Mouse (Mus musculus) testis, adult 2 months (tissue): ENCODE data around the gene Mtf1. TPM values are rescaled to one million over a fixed set of nuclear protein-coding genes. Genes with fewer than 3 reads are reported as not detected.
A peak's percentile ranks its signal among the peaks of the same experiment; 100 is the strongest.

Experiments used
- H3K27ac ChIP-seq: fragments of 200-500 bp; 2 replicates; pipeline ENCODE4 v1.5.1; 2012; ENCODE audit warnings: low read depth, low read length; ENCODE audit not compliant: control insufficient read depth, insufficient read depth
- H3K27me3 ChIP-seq: fragments of 200-500 bp; 2 replicates; pipeline ENCODE4 v1.6.1; 2012; ENCODE audit warnings: mild to moderate bottlenecking, low read length, moderate library complexity; ENCODE audit not compliant: control insufficient read depth, insufficient read depth
- H3K36me3 ChIP-seq: fragments of 200-500 bp; 2 replicates; pipeline ENCODE4 v1.6.1; 2012; ENCODE audit warnings: mild to moderate bottlenecking, low read length; ENCODE audit not compliant: control insufficient read depth, insufficient read depth
- H3K4me1 ChIP-seq: fragments of 200-500 bp; 2 replicates; pipeline ENCODE4 v1.6.1; 2012; ENCODE audit warnings: low read length; ENCODE audit not compliant: control insufficient read depth, insufficient read depth
- H3K4me3 ChIP-seq: fragments of 200-500 bp; 2 replicates; pipeline ENCODE4 v1.5.1; 2012; ENCODE audit warnings: low read depth, mild to moderate bottlenecking, low read length, moderate library complexity, mixed read lengths; ENCODE audit not compliant: control insufficient read depth
- CTCF ChIP-seq: fragments of 200-500 bp; IDR thresholded peaks from 2 replicates; pipeline ENCODE4 v1.5.1; 2012; ENCODE audit warnings: low read depth, mild to moderate bottlenecking, inconsistent platforms, low read length, moderate library complexity; ENCODE audit not compliant: control insufficient read depth, insufficient read depth, insufficient replicate concordance
- POLR2A ChIP-seq: fragments of 200-500 bp; IDR thresholded peaks from 2 replicates; pipeline ENCODE4 v1.6.1; 2012; ENCODE audit warnings: low read depth, mild to moderate bottlenecking, inconsistent platforms, low read length, moderate library complexity; ENCODE audit not compliant: control insufficient read depth
- polyA plus RNA-seq: library from polyadenylated mRNA; depleted of rRNA; stranded (reverse); fragments of >200 nt; gene quantifications from 2 replicates; pipeline ENCODE4 v1.2.3, GENCODE M21; 2012

Mtf1 gene
- polyA plus RNA-seq, 1 experiment: 64.0 TPM

GRCm38 (mm10) chr4:124766566-124766940, 35.4 kb upstream of the Mtf1 start:
- H3K27me3 ChIP-seq: no peaks in the 10 kb centered on the region
- TF ChIP-seq CTCF (no peak), POLR2A (no peak)
- peaks cover 6% of the 10 kb centered on the region for H3K4me1 ChIP-seq
- H3K4me3 ChIP-seq: no peak overlapping the region
- H3K27ac ChIP-seq: peak overlapping the region; percentile 66
- H3K36me3 ChIP-seq: no peaks in the 10 kb centered on the region

DNA sequence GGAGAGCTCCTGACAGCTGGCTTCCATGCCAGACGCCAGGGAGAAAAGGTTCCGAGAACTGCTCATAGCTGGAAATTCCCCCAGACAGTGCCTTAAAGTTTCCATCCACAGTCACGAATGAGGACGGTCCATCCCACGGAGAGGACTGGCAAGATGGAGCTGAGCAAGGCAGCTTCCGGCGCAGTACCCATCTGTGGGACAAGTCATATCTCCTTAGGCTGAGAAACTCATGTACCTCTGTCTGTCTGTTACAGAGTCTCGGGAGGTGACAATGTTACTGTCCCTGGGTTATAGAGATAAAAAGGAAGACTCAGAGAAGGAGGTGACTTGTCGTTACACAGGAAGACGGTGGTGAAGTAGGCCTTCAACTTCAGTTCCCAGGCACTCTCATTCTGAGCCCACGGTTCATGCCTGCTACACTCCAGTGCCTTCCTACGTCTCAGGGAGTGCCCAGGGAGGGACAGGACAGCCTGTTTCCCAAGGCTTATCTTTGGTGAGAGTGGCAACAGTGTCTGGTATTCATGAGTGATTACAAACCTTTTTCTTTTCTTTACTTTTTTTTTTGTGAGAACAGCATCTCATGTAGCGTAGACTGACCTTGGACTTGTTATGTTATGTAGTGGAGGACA, 32.8 kb upstream of the Mtf1 start:
- H3K36me3 ChIP-seq: no peaks in the 10 kb centered on the region
- no peaks in the 10 kb centered on the region for H3K27me3 ChIP-seq
- no peak overlapping the region for H3K4me3 ChIP-seq
- peaks cover 8% of the 10 kb centered on the region for H3K4me1 ChIP-seq
- TF ChIP-seq POLR2A (0 out of 2 replicates have a peak, but pooled peaks have one; percentile 19), CTCF (no peak)
- H3K27ac ChIP-seq: peak overlapping the region; percentile 60

DNA sequence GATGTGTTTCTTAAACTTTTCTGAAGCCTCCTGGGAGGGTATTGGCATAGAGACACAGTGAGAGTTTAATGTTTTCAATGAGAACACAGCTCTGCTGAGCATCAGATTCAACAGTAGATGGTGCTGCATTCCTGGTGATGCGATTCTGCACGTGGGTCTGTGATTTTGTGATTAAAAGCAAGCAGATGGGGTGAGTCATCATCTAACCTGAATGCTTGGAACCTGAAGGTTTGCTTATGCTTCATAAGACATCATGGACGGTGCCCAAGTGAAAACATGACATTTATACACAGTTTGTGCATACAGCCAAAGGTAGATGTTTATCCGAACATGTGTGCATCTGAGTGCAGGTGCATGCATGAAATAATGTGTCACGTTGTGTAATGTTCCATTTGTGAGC, 31.3 kb upstream of the Mtf1 start:
- Histone ChIP-seq H3K4me3 (no peak overlapping the region), H3K27ac (no peak overlapping the region), H3K36me3 (no peaks in the 10 kb centered on the region), H3K4me1 (peaks cover 8% of the 10 kb centered on the region), H3K27me3 (no peaks in the 10 kb centered on the region)
- TF ChIP-seq CTCF: no peak

- H3K4me1 ChIP-seq: peaks cover 3% of the 10 kb centered on the region; the same call in 1 of the 2 replicates
- H3K27me3 ChIP-seq: no peaks in the 10 kb centered on the region
- TF ChIP-seq POLR2A (no peak), CTCF (no peak)
- H3K27ac ChIP-seq: peak overlapping the region; percentile 40; the same call in 1 of the 2 replicates
- H3K36me3 ChIP-seq: no peaks in the 10 kb centered on the region
- no peak overlapping the region for H3K4me3 ChIP-seq
Measured at GRCm38 (mm10) chr4:124772125-124772524, 29.8 kb upstream of the Mtf1 start.

- no peak overlapping the region for H3K27ac ChIP-seq
- no peaks in the 10 kb centered on the region for H3K36me3 ChIP-seq
- peaks cover 3% of the 10 kb centered on the region; the same call in 1 of the 2 replicates for H3K4me1 ChIP-seq
- no peaks in the 10 kb centered on the region for H3K27me3 ChIP-seq
- H3K4me3 ChIP-seq: no peak overlapping the region
- TF ChIP-seq CTCF: no peak
- no peak for TF ChIP-seq POLR2A
Measured at GRCm38 (mm10) chr4:124773449-124773848, 28.5 kb upstream of the Mtf1 start.

GRCm38 (mm10) chr4:124773995-124774394, 27.9 kb upstream of the Mtf1 start:
- Histone ChIP-seq H3K27me3 (no peaks in the 10 kb centered on the region), H3K36me3 (no peaks in the 10 kb centered on the region), H3K4me3 (no peak overlapping the region), H3K4me1 (peaks cover 3% of the 10 kb centered on the region; the same call in 1 of the 2 replicates), H3K27ac (no peak overlapping the region; the same call in 1 of the 2 replicates)
- TF ChIP-seq POLR2A (no peak), CTCF (no peak)

DNA sequence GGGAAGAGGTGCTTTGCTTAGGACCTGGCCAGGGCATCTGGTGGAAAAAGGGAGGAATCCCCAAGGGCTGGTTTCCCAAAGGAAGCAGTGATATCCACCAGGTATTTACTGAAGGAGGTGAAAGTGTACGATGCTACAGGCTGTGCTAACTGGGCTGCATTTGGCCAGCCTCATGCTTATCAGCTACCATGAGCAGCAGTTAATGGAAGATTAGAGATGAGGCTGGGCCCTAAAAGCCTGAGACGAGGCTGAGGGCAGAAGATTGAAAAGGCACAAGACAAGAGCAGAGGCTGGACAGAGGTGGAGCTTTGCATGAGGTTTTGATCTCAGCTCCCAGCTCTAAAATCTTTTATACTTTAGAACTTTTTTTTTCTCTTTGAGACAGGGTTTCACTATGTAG, 27.5 kb upstream of the Mtf1 start:
- H3K36me3 ChIP-seq: no peaks in the 10 kb centered on the region
- TF ChIP-seq CTCF (no peak), POLR2A (no peak)
- H3K27ac ChIP-seq: no peak overlapping the region

DNA sequence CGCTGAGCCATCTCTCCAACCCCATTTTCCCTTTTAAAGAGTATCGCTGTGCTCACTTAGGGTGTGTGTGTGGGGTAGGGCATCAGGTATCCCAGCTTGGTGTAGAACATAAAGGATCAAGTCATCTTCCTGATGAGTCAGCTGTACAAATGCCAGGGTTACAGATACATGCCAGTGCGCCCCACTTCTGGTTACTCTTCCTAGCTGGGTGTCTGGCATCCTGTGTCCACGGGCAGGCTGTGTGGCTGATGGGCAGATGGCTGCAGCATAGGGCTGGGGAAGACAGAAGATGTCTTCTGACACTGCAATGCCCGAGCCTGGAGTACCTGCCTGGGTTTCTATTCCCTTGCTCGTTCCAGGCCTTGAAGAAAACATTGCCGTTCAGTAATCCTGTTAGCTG, 20.5 kb upstream of the Mtf1 start:
- Histone ChIP-seq H3K36me3 (peaks cover 4% of the 10 kb centered on the region), H3K4me1 (no peaks in the 10 kb centered on the region)

More for the DNA sequence above, 27.5 kb upstream of the Mtf1 start:
- H3K4me1 ChIP-seq: peaks cover 3% of the 10 kb centered on the region; the same call in 1 of the 2 replicates
- no peak overlapping the region for H3K4me3 ChIP-seq
- H3K27me3 ChIP-seq: no peaks in the 10 kb centered on the region

More for the DNA sequence above, 20.5 kb upstream of the Mtf1 start:
- Histone ChIP-seq H3K27ac (no peak overlapping the region), H3K27me3 (no peaks in the 10 kb centered on the region), H3K4me3 (no peak overlapping the region)
- TF ChIP-seq CTCF (no peak), POLR2A (no peak)
